Comparison of ENCODE assay signal across 23 mouse cellular contexts in the genomic region with DNA sequence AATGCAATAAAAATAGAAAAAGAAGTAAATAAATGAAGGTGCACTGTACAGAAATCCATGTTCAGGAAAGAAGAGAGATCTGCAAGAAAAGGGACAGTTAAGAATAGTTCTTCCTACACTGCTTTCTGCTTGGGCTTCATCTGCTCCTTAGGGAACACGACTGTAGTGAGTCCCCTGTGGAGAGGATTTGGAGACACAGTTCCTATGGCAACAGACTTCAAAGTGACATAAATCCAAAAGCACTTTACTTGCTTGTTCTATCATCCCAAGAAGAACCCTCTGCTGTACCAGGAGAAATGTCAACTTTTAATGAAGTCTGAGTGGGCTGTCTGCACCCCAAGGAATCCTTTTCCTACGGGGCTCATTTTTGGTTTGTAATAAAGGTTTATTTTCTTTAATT. TPM values are rescaled to one million over a fixed set of nuclear protein-coding genes. Genes with fewer than 3 reads are reported as not detected.
A peak's percentile ranks its signal among the peaks of the same experiment; 100 is the strongest.
DNase-seq lines count a peak whose midpoint lies in the region; ATAC-seq and TF ChIP-seq lines count a peak whose summit lies in the region.
"Had no signal": no experiment of that assay in that cellular context is flagged by ENCODE, and none has a peak within 500 bp of the region (broad histone marks: within the 10 kb centered on the region; RNA-seq: fewer than 3 reads in every experiment).

No protein-coding gene starts in this region.

- no peaks in the 10 kb centered on the region for H3K36me3 ChIP-seq in forebrain, postnatal 0 days (ENCODE audit: insufficient read depth)
- H3K36me3 ChIP-seq in midbrain, postnatal 0 days (ENCODE audit: insufficient read depth, low read length) = no peaks in the 10 kb centered on the region
- H3K36me3 ChIP-seq: hindbrain, embryonic 13.5 days had no signal

- 13% methylated on average over 2 of the region's 2 CpGs for WGBS in forebrain, postnatal 0 days
- 4% methylated on average over 2 of the region's 2 CpGs for WGBS in midbrain, postnatal 0 days

- no peaks in the 10 kb centered on the region for H3K27me3 ChIP-seq in forebrain, postnatal 0 days (ENCODE audit: insufficient read depth, low read length)
- H3K27me3 ChIP-seq in midbrain, postnatal 0 days (ENCODE audit: insufficient read depth, low read length) = no peaks in the 10 kb centered on the region
- H3K27me3 ChIP-seq: hindbrain, embryonic 13.5 days had no signal

- ATAC-seq in frontal cortex, adult (ENCODE audit: low TSS enrichment) = peak; percentile 99
- ATAC-seq in forebrain, postnatal 0 days = peak; percentile 87
- peak; percentile 60; the same call in 1 of the 2 replicates for ATAC-seq in midbrain, postnatal 0 days (ENCODE audit: low FRiP score)
- no peak for ATAC-seq in megakaryocyte progenitor cell, adult 5-6 weeks (replicated peaks; ENCODE audit: poor library complexity)

- H3K4me1 ChIP-seq in forebrain, postnatal 0 days (ENCODE audit: insufficient read depth) = no peaks in the 10 kb centered on the region
- H3K4me1 ChIP-seq in midbrain, postnatal 0 days (ENCODE audit: insufficient read depth, low read length) = peaks cover 5% of the 10 kb centered on the region; the same call in 1 of the 2 replicates
- H3K4me1 ChIP-seq: hindbrain, embryonic 13.5 days had no signal

- no peak for TF ChIP-seq CTCF in forebrain, postnatal 0 days (IDR thresholded peaks at IDR 0.05; ENCODE audit: low read depth)
- no peak for TF ChIP-seq CTCF in midbrain, postnatal 0 days (IDR thresholded peaks at IDR 0.05)

- H3K4me2 ChIP-seq in forebrain, postnatal 0 days (ENCODE audit: low read depth) = no peak overlapping the region
- no peak overlapping the region for H3K4me2 ChIP-seq in midbrain, postnatal 0 days (ENCODE audit: low read depth, low read length, poor library complexity, severe bottlenecking)
- H3K4me2 ChIP-seq: hindbrain, embryonic 13.5 days had no signal

- H3K4me3 ChIP-seq in forebrain, postnatal 0 days (ENCODE audit: low read depth, low read length) = no peak overlapping the region
- H3K4me3 ChIP-seq in midbrain, postnatal 0 days (ENCODE audit: low read depth, low read length) = no peak overlapping the region
- H3K4me3 ChIP-seq: hindbrain, embryonic 13.5 days had no signal

- no peak overlapping the region for H3K9ac ChIP-seq in forebrain, postnatal 0 days
- no peak overlapping the region for H3K9ac ChIP-seq in midbrain, postnatal 0 days (replicated peaks; ENCODE audit: low read length, poor library complexity, severe bottlenecking)
- H3K9ac ChIP-seq: hindbrain, embryonic 13.5 days had no signal

- no peaks in the 10 kb centered on the region for H3K9me3 ChIP-seq in forebrain, postnatal 0 days (ENCODE audit: low read length)
- no peaks in the 10 kb centered on the region for H3K9me3 ChIP-seq in midbrain, postnatal 0 days (ENCODE audit: low read length)
- H3K9me3 ChIP-seq: hindbrain, embryonic 13.5 days had no signal

- no peak overlapping the region for H3K27ac ChIP-seq in forebrain, postnatal 0 days (ENCODE audit: low read depth, low read length)
- no peak overlapping the region for H3K27ac ChIP-seq in midbrain, postnatal 0 days (ENCODE audit: low read depth, low read length)
- H3K27ac ChIP-seq: hindbrain, embryonic 13.5 days; stomach, postnatal 0 days had no signal

- no peak for DNase-seq in frontal cortex, postnatal 14 days (ENCODE audit: low spot score in 2 of 2)
- DNase-seq in retina, postnatal 1 day = peak; percentile 3
- no peak for DNase-seq in retina, embryonic 14.5 days (ENCODE audit: low spot score)
- DNase-seq in forebrain, postnatal 0 days = peak; percentile 48
- DNase-seq in midbrain, postnatal 0 days (ENCODE audit: low spot score) = peak; percentile 49
- no peak for DNase-seq in adrenal gland, adult 8-10 months
- DNase-seq: adrenal gland, postnatal 10 days; B cell, adult 2 months; cerebellum, postnatal 10 days; kidney, adult 2 months; kidney, postnatal 4 days; lung, adult 2 months; spleen, adult 18-20 months had no signal

RNA-seq across cellular contexts. Expression of gene Olfr145, which starts 5.6 kb away (rescaled TPM):
- total RNA-seq in forebrain, postnatal 0 days (2014; rRNA removed) = not detected in 2 replicates
- polyA plus RNA-seq in forebrain, postnatal 0 days (2015; fragmentation: Nextera tagmentation; extraction: Ambion mirVana) = not detected in 2 replicates
- not detected in 2 replicates for total RNA-seq in midbrain, postnatal 0 days (2014; rRNA removed)
- not detected in 2 replicates for polyA plus RNA-seq in midbrain, postnatal 0 days (2015; fragmentation: Nextera tagmentation; extraction: Ambion mirVana)
- total RNA-seq in adrenal gland, adult 8-10 months (2022) = not detected
- not detected in 2 replicates for total RNA-seq in megakaryocyte progenitor cell, adult 5-6 weeks (2015)
- not detected in 2 replicates for total RNA-seq in megakaryocyte progenitor cell, adult 5-6 weeks (2017)
- total RNA-seq: adrenal gland, postnatal 10 days; granulocyte monocyte progenitor cell, adult 5-6 weeks; megakaryocyte, adult 5-6 weeks had no signal
- polyA plus RNA-seq: heart, embryonic 16.5 days; hindbrain, embryonic 13.5 days; kidney, adult 2 months; limb, embryonic 14.5 days; lung, adult 2 months; stomach, postnatal 0 days; urinary bladder, adult 2 months had no signal

RNA-seq across cellular contexts. Expression of gene Olfr878, which starts 26.7 kb away (rescaled TPM):
- not detected in 2 replicates for total RNA-seq in forebrain, postnatal 0 days (2014; rRNA removed)
- not detected in 2 replicates for polyA plus RNA-seq in forebrain, postnatal 0 days (2015; fragmentation: Nextera tagmentation; extraction: Ambion mirVana)
- total RNA-seq in midbrain, postnatal 0 days (2014; rRNA removed) = not detected in 2 replicates
- not detected in 2 replicates for polyA plus RNA-seq in midbrain, postnatal 0 days (2015; fragmentation: Nextera tagmentation; extraction: Ambion mirVana)
- total RNA-seq in adrenal gland, adult 8-10 months (2022) = not detected
- not detected in 2 replicates for total RNA-seq in megakaryocyte progenitor cell, adult 5-6 weeks (2015)
- total RNA-seq in megakaryocyte progenitor cell, adult 5-6 weeks (2017) = not detected in 2 replicates
- total RNA-seq: adrenal gland, postnatal 10 days; granulocyte monocyte progenitor cell, adult 5-6 weeks; megakaryocyte, adult 5-6 weeks had no signal
- polyA plus RNA-seq: heart, embryonic 16.5 days; hindbrain, embryonic 13.5 days; kidney, adult 2 months; limb, embryonic 14.5 days; lung, adult 2 months; stomach, postnatal 0 days; urinary bladder, adult 2 months had no signal

RNA-seq across cellular contexts. Expression of gene Olfr877, which starts 36.9 kb away (rescaled TPM):
- not detected in 2 replicates for total RNA-seq in forebrain, postnatal 0 days (2014; rRNA removed)
- polyA plus RNA-seq in forebrain, postnatal 0 days (2015; fragmentation: Nextera tagmentation; extraction: Ambion mirVana) = 0.11 TPM in 1 of 2 replicates, not detected in the other
- not detected in 2 replicates for total RNA-seq in midbrain, postnatal 0 days (2014; rRNA removed)
- polyA plus RNA-seq in midbrain, postnatal 0 days (2015; fragmentation: Nextera tagmentation; extraction: Ambion mirVana) = not detected in 2 replicates
- not detected for total RNA-seq in adrenal gland, adult 8-10 months (2022)
- total RNA-seq in megakaryocyte progenitor cell, adult 5-6 weeks (2015) = not detected in 2 replicates
- total RNA-seq in megakaryocyte progenitor cell, adult 5-6 weeks (2017) = not detected in 2 replicates
- total RNA-seq: adrenal gland, postnatal 10 days; granulocyte monocyte progenitor cell, adult 5-6 weeks; megakaryocyte, adult 5-6 weeks had no signal
- polyA plus RNA-seq: embryonic facial prominence, embryonic 14.5 days; heart, embryonic 16.5 days; hindbrain, embryonic 13.5 days; kidney, adult 2 months; limb, embryonic 14.5 days; lung, adult 2 months; stomach, postnatal 0 days; urinary bladder, adult 2 months had no signal

Comparison
In these comparisons a context has a peak if more than half of its experiments do, and no peak if none do; other contexts are left out.
1. DNase-seq: peak in retina, postnatal 1 day (single experiment), forebrain, postnatal 0 days (single experiment) and midbrain, postnatal 0 days (single experiment); none in frontal cortex, postnatal 14 days (0 of 2), retina, embryonic 14.5 days (single experiment) and adrenal gland, adult 8-10 months (single experiment).